ENCODE assay signal across 9 mouse cellular contexts in genomic region chr2:92608810-92609581, GRCm38 (mm10). TPM values are rescaled to one million over a fixed set of nuclear protein-coding genes. Genes with fewer than 3 reads are reported as not detected.
DNase-seq lines count a peak whose midpoint lies in the region; ATAC-seq and TF ChIP-seq lines count a peak whose summit lies in the region.
"Had no signal": no experiment of that assay in that cellular context is flagged by ENCODE, and none has a peak within 500 bp of the region (broad histone marks: within the 10 kb centered on the region; RNA-seq: fewer than 3 reads in every experiment).

No protein-coding gene starts in this region.

- TF ChIP-seq POLR2A in testis, adult 2 months (IDR thresholded peaks at IDR 0.05; ENCODE audit: control insufficient read depth, low read depth, low read length) = no peak
- TF ChIP-seq POLR2A in lung, adult 2 months (IDR thresholded peaks at IDR 0.05; ENCODE audit: borderline replicate concordance, extremely low read depth, low read depth, low read length) = no peak

- DNase-seq in testis, postnatal 14 days (ENCODE audit: low spot score) = no peak
- DNase-seq in c-Kit-positive CD71-positive TER-119-positive erythroid progenitor cells, embryonic 14.5 days (ENCODE audit: low spot score) = peak; percentile 50
- DNase-seq in lung, adult 2 months = no peak
- DNase-seq in retina, embryonic 14.5 days (ENCODE audit: low spot score) = peak; percentile 95
- DNase-seq in gastrocnemius, postnatal 25 days = no peak

- H3K27ac ChIP-seq in testis, adult 2 months (ENCODE audit: control insufficient read depth, insufficient read depth, low read depth, low read length) = no peak overlapping the region
- no peak overlapping the region for H3K27ac ChIP-seq in forebrain, embryonic 12.5 days
- no peak overlapping the region for H3K27ac ChIP-seq in kidney, embryonic 15.5 days

- peak; percentile 53; the same call in 1 of the 2 replicates for TF ChIP-seq CTCF in testis, adult 2 months (IDR thresholded peaks at IDR 0.05; ENCODE audit: control insufficient read depth, insufficient read depth, insufficient replicate concordance, low read depth, low read length)
- peak; percentile 34 for TF ChIP-seq CTCF in lung, adult 2 months (IDR thresholded peaks at IDR 0.05; ENCODE audit: insufficient read depth, low read length)

- no peaks in the 10 kb centered on the region for H3K27me3 ChIP-seq in testis, adult 2 months (ENCODE audit: control insufficient read depth, insufficient read depth, low read length)
- no peaks in the 10 kb centered on the region for H3K27me3 ChIP-seq in forebrain, embryonic 12.5 days
- H3K27me3 ChIP-seq in kidney, embryonic 15.5 days = 0 out of 2 replicates have a peak, but pooled peaks cover 3% of the 10 kb centered on the region

- H3K9me3 ChIP-seq in forebrain, embryonic 12.5 days = no peaks in the 10 kb centered on the region
- H3K9me3 ChIP-seq in kidney, embryonic 15.5 days (replicated peaks) = no peaks in the 10 kb centered on the region

- no peaks in the 10 kb centered on the region; the same call in 1 of the 2 replicates for H3K36me3 ChIP-seq in testis, adult 2 months (ENCODE audit: control insufficient read depth, insufficient read depth, low read length)
- peaks cover 7% of the 10 kb centered on the region for H3K36me3 ChIP-seq in forebrain, embryonic 12.5 days (replicated peaks)
- H3K36me3 ChIP-seq in kidney, embryonic 15.5 days = peaks cover 6% of the 10 kb centered on the region; the same call in 1 of the 2 replicates

- H3K4me2 ChIP-seq in forebrain, embryonic 12.5 days = no peak overlapping the region
- H3K4me2 ChIP-seq in kidney, embryonic 15.5 days = no peak overlapping the region

- H3K4me3 ChIP-seq in testis, adult 2 months (ENCODE audit: control insufficient read depth, low read depth, low read length) = no peak overlapping the region
- no peak overlapping the region for H3K4me3 ChIP-seq in forebrain, embryonic 12.5 days (replicated peaks)
- H3K4me3 ChIP-seq in kidney, embryonic 15.5 days (replicated peaks) = no peak overlapping the region
- no peak overlapping the region for H3K4me3 ChIP-seq in lung, adult 2 months (replicated peaks; ENCODE audit: extremely low read depth, low read depth, low read length)
- H3K4me3 ChIP-seq: erythroblast, embryonic 14.5 days had no signal

- peak; percentile 55; the same call in 1 of the 2 replicates for ATAC-seq in forebrain, embryonic 12.5 days (ENCODE audit: low FRiP score)
- ATAC-seq in kidney, embryonic 15.5 days (replicated peaks; ENCODE audit: low FRiP score) = 0 out of 2 replicates have a peak, but pooled peaks have one; percentile 11

- no peaks in the 10 kb centered on the region for H3K4me1 ChIP-seq in testis, adult 2 months (ENCODE audit: control insufficient read depth, insufficient read depth, low read length)
- peaks cover 18% of the 10 kb centered on the region; the same call in 1 of the 2 replicates for H3K4me1 ChIP-seq in forebrain, embryonic 12.5 days
- H3K4me1 ChIP-seq in kidney, embryonic 15.5 days = peaks cover 14% of the 10 kb centered on the region
- H3K4me1 ChIP-seq in lung, adult 2 months (ENCODE audit: control insufficient read depth, insufficient read depth, low read length) = no peaks in the 10 kb centered on the region

- WGBS in forebrain, embryonic 12.5 days = 56% methylated on average over 4 of the region's 4 CpGs
- WGBS in kidney, embryonic 15.5 days = 56% methylated on average over 4 of the region's 4 CpGs
- 51% methylated on average over 4 of the region's 4 CpGs for WGBS in lung, adult 2 months

- H3K9ac ChIP-seq in forebrain, embryonic 12.5 days = no peak overlapping the region
- H3K9ac ChIP-seq in kidney, embryonic 15.5 days = no peak overlapping the region

RNA-seq across cellular contexts. Expression of gene Chst1, which starts 9.5 kb away (rescaled TPM):
- polyA plus RNA-seq in testis, adult 2 months (2012; rRNA removed) = 48.9 and 49.5 TPM in 2 replicates
- polyA plus RNA-seq in forebrain, embryonic 12.5 days (2016; fragmentation: Nextera tagmentation; extraction: Ambion mirVana) = 11.8 and 12.1 TPM in 2 replicates
- polyA plus RNA-seq in kidney, embryonic 15.5 days (2015; fragmentation: Nextera tagmentation; extraction: Ambion mirVana) = 7.7 and 9.2 TPM in 2 replicates
- polyA plus RNA-seq in lung, adult 2 months (2012; rRNA removed) = 40.6 and 40.7 TPM in 2 replicates
- 1 to 10 TPM; 1.4 to 3.8 TPM for total RNA-seq in gastrocnemius, postnatal 25 days (2021)
- polyA plus RNA-seq: erythroblast, embryonic 14.5 days had no signal

Comparison
In these comparisons a context has a peak if more than half of its experiments do, and no peak if none do; other contexts are left out.
1. DNase-seq: peak in c-Kit-positive CD71-positive TER-119-positive erythroid progenitor cells, embryonic 14.5 days (single experiment) and retina, embryonic 14.5 days (single experiment); none in testis, postnatal 14 days (single experiment), lung, adult 2 months (single experiment) and gastrocnemius, postnatal 25 days (single experiment).